Mouse (Mus musculus) spleen, adult 2 months (tissue): ENCODE measurements around the gene Prim2.

ENCODE experiments used
- CTCF ChIP-seq: fragments of 200-500 bp; IDR thresholded peaks from 2 replicates; pipeline ENCODE4 v1.5.1; 2011; ENCODE audit warnings: mild to moderate bottlenecking, inconsistent platforms; ENCODE audit not compliant: insufficient read depth, insufficient read length, insufficient replicate concordance; ENCODE audit errors: extremely low read depth
- POLR2A ChIP-seq: fragments of 200-500 bp; IDR thresholded peaks from 2 replicates; pipeline ENCODE4 v1.6.1; 2011; ENCODE audit warnings: low read depth, low read length, inconsistent platforms

GRCm38 (mm10) chr1:33583817-33584589 is 85.6 kb downstream of the Prim2 start:
- TF ChIP-seq POLR2A (no peak), CTCF (no peak)
